Mouse (Mus musculus): ENCODE results near the gene Lcp1.

DNA sequence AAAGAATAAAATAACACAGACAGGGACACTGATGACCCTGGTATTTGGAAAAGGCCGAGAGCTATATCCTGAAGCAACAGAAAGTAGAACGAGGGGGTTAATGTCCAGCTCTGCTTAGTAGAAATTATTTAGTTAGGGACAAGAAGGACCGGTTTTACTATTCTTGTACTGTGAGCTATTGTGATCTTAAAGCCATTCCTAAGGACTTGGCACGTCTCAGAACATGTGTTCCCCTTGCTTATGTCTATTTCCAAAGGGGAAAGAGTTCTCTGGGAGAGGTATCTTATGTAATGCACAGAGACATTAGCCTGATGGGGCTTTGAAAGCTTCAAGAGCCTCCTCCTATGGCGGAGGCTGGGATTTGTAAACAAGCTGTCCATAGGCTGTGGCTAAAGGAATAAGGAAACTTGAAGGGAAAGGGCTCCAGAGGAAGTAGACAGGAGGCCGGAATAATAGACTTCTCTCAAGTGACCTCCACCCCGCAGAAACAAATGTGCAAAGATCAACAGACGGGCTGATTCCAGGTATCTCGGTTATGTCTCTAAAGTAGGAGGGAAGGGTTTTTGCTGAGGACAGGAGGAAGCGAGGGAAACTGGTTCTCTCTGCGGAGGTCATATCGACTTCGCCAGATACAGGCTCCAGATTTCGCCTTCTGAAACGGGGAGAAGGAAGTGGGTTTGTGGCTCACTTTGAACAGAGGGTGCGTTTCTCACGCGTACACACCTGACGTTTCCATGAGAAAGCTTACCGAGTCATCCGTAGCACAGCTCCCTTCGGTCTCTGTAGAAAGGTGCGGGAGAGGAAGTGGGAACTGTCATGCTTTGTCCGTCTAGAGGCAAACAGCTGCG, 5.4 kb downstream of the Lcp1 start:
- TF ChIP-seq CTCF (IDR thresholded peaks at IDR 0.05; ENCODE audit: borderline replicate concordance, control insufficient read depth, extremely low read depth, insufficient read depth, low read length, poor library complexity) = no peak
- TF ChIP-seq POLR2A (IDR thresholded peaks at IDR 0.05; ENCODE audit: control insufficient read depth, extremely low read depth, insufficient read depth, low read length, poor library complexity) = no peak
